Mouse (Mus musculus) layer of hippocampus, adult 2 months (tissue): Measurements from ENCODE around the gene Dhcr24. TPM values are rescaled to one million over a fixed set of nuclear protein-coding genes. Genes with fewer than 3 reads are reported as not detected.

Experiments
- DNase-seq, 2 experiments: peaks; one replicate each; pipeline ENCODE4 v3.0.0; 2022; ENCODE audit warnings: low spot score in 2 of 2
- H3K27ac ChIP-seq: fragments of 200-600 bp; 2 replicates; pipeline ENCODE4 v1.8.1; 2022
- H3K4me3 ChIP-seq: fragments of 200-600 bp; 2 replicates; pipeline ENCODE4 v1.8.1; 2022; ENCODE audit warnings: mild to moderate bottlenecking
- CTCF ChIP-seq: fragments of 200-600 bp; conservative IDR thresholded peaks from 2 replicates; pipeline ENCODE4 v1.8.1; 2022; ENCODE audit warnings: antibody characterized with exemption, mild to moderate bottlenecking, moderate library complexity
- long read RNA-seq, 2 experiments: library from polyadenylated mRNA; stranded (forward); transcript quantifications; one replicate each; pipeline ENCODE4 v2.0.0; 2021; ENCODE audit warnings: borderline mapping rate in 2 of 2
- total RNA-seq, 2 experiments: library from RNA; stranded (reverse); gene quantifications; 2 replicates each; pipeline ENCODE4 v1.2.3; 2021

Gene Dhcr24
- total RNA-seq, result 10 to 100 TPM; 58.9 to 59.7 TPM
- long read RNA-seq, experiment 1, full-length matches to known transcripts, result 33 of 48 reads
- long read RNA-seq, experiment 1, partial matches to known transcripts, result 4 of 48 reads
- long read RNA-seq, experiment 1, other reads (novel, unspliced or antisense), result 11 of 48 reads
- long read RNA-seq, experiment 2, full-length matches to known transcripts, result 43 of 58 reads
- long read RNA-seq, experiment 2, partial matches to known transcripts, result 3 of 58 reads
- long read RNA-seq, experiment 2, other reads (novel, unspliced or antisense), result 12 of 58 reads

GRCm38 (mm10) chr4:106560846-106561781 is at the start of gene Dhcr24:
Dhcr24 (plus strand) TSS chr4:106561038.
- TF ChIP-seq CTCF, result no peak
- Histone ChIP-seq H3K27ac (peak within 1 kb of the TSS; percentile 81), H3K4me3 (peak within 1 kb of the TSS; percentile 78)
- peak; percentile 92 to 94 for DNase-seq

- no peak for DNase-seq
- peak overlapping the region; percentile 59 for H3K27ac ChIP-seq
- no peak for TF ChIP-seq CTCF
- no peak overlapping the region for H3K4me3 ChIP-seq
These were observed 46.2 kb upstream of the Dhcr24 start for GRCm38 (mm10) chr4:106514606-106515005.

GRCm38 (mm10) chr4:106522547-106522946 is 38.3 kb upstream of the Dhcr24 start:
- TF ChIP-seq CTCF, result no peak
- no peak for DNase-seq
- Histone ChIP-seq H3K27ac (no peak overlapping the region), H3K4me3 (no peak overlapping the region)

GRCm38 (mm10) chr4:106524131-106524530 is 36.7 kb upstream of the Dhcr24 start:
- no peak overlapping the region for H3K27ac ChIP-seq
- no peak for TF ChIP-seq CTCF
- DNase-seq, result no peak
- no peak overlapping the region for H3K4me3 ChIP-seq

GRCm38 (mm10) chr4:106525001-106525400 is 35.8 kb upstream of the Dhcr24 start:
- Histone ChIP-seq H3K4me3 (no peak overlapping the region), H3K27ac (no peak overlapping the region)
- TF ChIP-seq CTCF, result no peak
- DNase-seq, result no peak

GRCm38 (mm10) chr4:106527856-106528547 is 32.8 kb upstream of the Dhcr24 start:
- H3K4me3 ChIP-seq, result no peak overlapping the region
- peak; percentile 79 for TF ChIP-seq CTCF
- DNase-seq, result peak; percentile 20 to 42
- peak overlapping the region; percentile 60 for H3K27ac ChIP-seq

GRCm38 (mm10) chr4:106529375-106530112 is 31.3 kb upstream of the Dhcr24 start:
- peak; percentile 99 for TF ChIP-seq CTCF
- peak; percentile 90 to 94 for DNase-seq
- peak overlapping the region; percentile 28; the same call in 1 of the 2 replicates for H3K4me3 ChIP-seq
- peak overlapping the region; percentile 60; the same call in 1 of the 2 replicates for H3K27ac ChIP-seq

- Histone ChIP-seq H3K4me3 (no peak overlapping the region), H3K27ac (no peak overlapping the region)
- no peak for DNase-seq
- TF ChIP-seq CTCF, result no peak; the same call in 1 of the 2 replicates
These were observed 30.7 kb upstream of the Dhcr24 start for GRCm38 (mm10) chr4:106530113-106530482.

GRCm38 (mm10) chr4:106533421-106534080 is 27.3 kb upstream of the Dhcr24 start:
- Histone ChIP-seq H3K27ac (no peak overlapping the region), H3K4me3 (no peak overlapping the region)
- TF ChIP-seq CTCF, result peak; percentile 46
- no peak for DNase-seq

GRCm38 (mm10) chr4:106534256-106534655 is 26.6 kb upstream of the Dhcr24 start:
- Histone ChIP-seq H3K4me3 (no peak overlapping the region), H3K27ac (no peak overlapping the region)
- DNase-seq, result no peak
- no peak for TF ChIP-seq CTCF

GRCm38 (mm10) chr4:106539756-106540155 is 21.1 kb upstream of the Dhcr24 start:
- DNase-seq, result no peak
- Histone ChIP-seq H3K27ac (no peak overlapping the region), H3K4me3 (no peak overlapping the region)
- no peak for TF ChIP-seq CTCF

GRCm38 (mm10) chr4:106541491-106541890 is 19.3 kb upstream of the Dhcr24 start:
- no peak overlapping the region for H3K27ac ChIP-seq
- TF ChIP-seq CTCF, result no peak
- no peak for DNase-seq
- H3K4me3 ChIP-seq, result no peak overlapping the region
